Comparison of ENCODE assay signal across 7 mouse cellular contexts in the genomic region with DNA sequence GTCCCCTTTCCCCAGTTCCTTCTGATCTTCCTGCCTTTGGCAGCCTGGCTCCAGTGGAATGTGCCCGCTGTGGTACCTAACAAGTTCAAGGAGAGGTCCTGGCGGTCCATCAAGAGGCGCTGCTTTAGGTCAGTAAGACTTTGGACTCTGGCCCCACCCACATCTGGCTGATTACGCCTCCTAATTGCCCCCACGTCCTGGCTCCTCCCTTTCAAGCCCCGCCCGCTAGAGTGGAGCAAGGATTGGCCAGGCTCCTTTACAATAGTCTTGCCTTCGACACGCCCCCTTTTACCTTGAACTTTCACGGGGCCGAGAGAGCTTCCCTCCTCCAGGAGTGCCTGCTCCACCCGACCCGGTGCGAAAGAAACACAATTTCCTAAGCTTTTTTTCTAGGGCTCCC. TPM values are rescaled to one million over a fixed set of nuclear protein-coding genes. Genes with fewer than 3 reads are reported as not detected.
DNase-seq lines count a peak whose midpoint lies in the region; ATAC-seq and TF ChIP-seq lines count a peak whose summit lies in the region.

No protein-coding gene starts in this region.

- H3K4me3 ChIP-seq in ES-E14 (ENCODE audit: insufficient read depth in 1 of 2, low read depth in 1 of 2, low read length in 2 of 2, poor library complexity in 1 of 2, severe bottlenecking in 1 of 2) = peak overlapping the region in 1 of 2 experiments; percentile 53; a peak in 2 of 4 replicates
- H3K4me3 ChIP-seq in heart, embryonic 16.5 days (ENCODE audit: low read length) = 0 out of 2 replicates have a peak overlapping the region, but pooled peaks have one; percentile 1
- peak overlapping the region; percentile 43 for H3K4me3 ChIP-seq in limb, embryonic 15.5 days
- peak overlapping the region; percentile 46 for H3K4me3 ChIP-seq in small intestine, adult 2 months (ENCODE audit: low read depth, low read length)

- H3K4me2 ChIP-seq in heart, embryonic 16.5 days (ENCODE audit: low read depth, low read length) = peak overlapping the region; percentile 83; the same call in 1 of the 2 replicates
- peak overlapping the region; percentile 75 for H3K4me2 ChIP-seq in limb, embryonic 15.5 days

- no peak for ATAC-seq in heart, embryonic 16.5 days (replicated peaks; ENCODE audit: extremely low read depth, insufficient read depth, low FRiP score)
- ATAC-seq in limb, embryonic 15.5 days (ENCODE audit: insufficient number of reproducible peaks, low FRiP score, low TSS enrichment, low read depth) = no peak

- H3K36me3 ChIP-seq in ES-E14 (ENCODE audit: control insufficient read depth, insufficient read depth, low read length, poor library complexity, severe bottlenecking) = no peaks in the 10 kb centered on the region
- H3K36me3 ChIP-seq in heart, embryonic 16.5 days (ENCODE audit: control insufficient read depth, insufficient read depth) = no peaks in the 10 kb centered on the region
- H3K36me3 ChIP-seq in limb, embryonic 15.5 days = no peaks in the 10 kb centered on the region
- H3K36me3 ChIP-seq in small intestine, adult 2 months (ENCODE audit: control insufficient read depth, insufficient read depth, low read length) = no peaks in the 10 kb centered on the region; the same call in 1 of the 2 replicates

- H3K4me1 ChIP-seq in ES-E14 (ENCODE audit: control insufficient read depth in 2 of 2, insufficient read depth in 2 of 2, low read length in 2 of 2, poor library complexity in 1 of 2) = peaks cover 12 to 21% of the 10 kb centered on the region in 2 experiments
- H3K4me1 ChIP-seq in heart, embryonic 16.5 days (ENCODE audit: control insufficient read depth, insufficient read depth, low read length) = peaks cover 32% of the 10 kb centered on the region
- peaks cover 68% of the 10 kb centered on the region for H3K4me1 ChIP-seq in limb, embryonic 15.5 days
- peaks cover 27% of the 10 kb centered on the region for H3K4me1 ChIP-seq in small intestine, adult 2 months (ENCODE audit: control insufficient read depth, insufficient read depth, insufficient read length, low read length)

- no peaks in the 10 kb centered on the region for H3K9me3 ChIP-seq in ES-E14 (ENCODE audit: control insufficient read depth, insufficient read depth, low read depth, low read length)
- no peaks in the 10 kb centered on the region for H3K9me3 ChIP-seq in heart, embryonic 16.5 days (replicated peaks; ENCODE audit: control insufficient read depth, low read length)
- H3K9me3 ChIP-seq in limb, embryonic 15.5 days = no peaks in the 10 kb centered on the region

- H3K9ac ChIP-seq in ES-E14 (ENCODE audit: insufficient read depth, low read depth, low read length, poor library complexity, severe bottlenecking) = no peak overlapping the region
- no peak overlapping the region for H3K9ac ChIP-seq in heart, embryonic 16.5 days (ENCODE audit: low read length)
- H3K9ac ChIP-seq in limb, embryonic 15.5 days = no peak overlapping the region

- 4% methylated on average over 14 of the region's 14 CpGs for WGBS in heart, embryonic 16.5 days
- WGBS in limb, embryonic 15.5 days = 5% methylated on average over 14 of the region's 14 CpGs
- WGBS in small intestine, adult 2 months = 5% methylated on average over 14 of the region's 14 CpGs

- no peak overlapping the region for H3K27ac ChIP-seq in ES-E14 (ENCODE audit: insufficient read depth, low read depth, low read length, poor library complexity, severe bottlenecking)
- H3K27ac ChIP-seq in heart, embryonic 16.5 days (ENCODE audit: low read length) = no peak overlapping the region
- no peak overlapping the region for H3K27ac ChIP-seq in limb, embryonic 15.5 days
- H3K27ac ChIP-seq in small intestine, adult 2 months (ENCODE audit: insufficient read depth, low read depth, low read length) = peak overlapping the region; percentile 75

- H3K27me3 ChIP-seq in heart, embryonic 16.5 days (ENCODE audit: control insufficient read depth, insufficient read depth, low read length) = peaks cover 63% of the 10 kb centered on the region
- peaks cover 64% of the 10 kb centered on the region for H3K27me3 ChIP-seq in limb, embryonic 15.5 days
- no peaks in the 10 kb centered on the region for H3K27me3 ChIP-seq in small intestine, adult 2 months (ENCODE audit: control insufficient read depth, insufficient read depth, low read length)

- peak; percentile 83 for DNase-seq in ES-E14 (ENCODE audit: low read depth, low spot score)
- peak; percentile 54 to 66 for DNase-seq in adrenal gland, adult 18-20 months (ENCODE audit: low spot score in 2 of 2)
- DNase-seq in gastrocnemius, postnatal 10 days = no peak
- no peak for DNase-seq in right cerebral cortex, postnatal 36 days (ENCODE audit: low spot score in 2 of 2)

- no peak for TF ChIP-seq CTCF in small intestine, adult 2 months (IDR thresholded peaks at IDR 0.05; ENCODE audit: extremely low read depth, insufficient read length, insufficient replicate concordance, low read depth, low read length)

- TF ChIP-seq POLR2A in small intestine, adult 2 months (IDR thresholded peaks at IDR 0.05; ENCODE audit: low read depth, low read length) = no peak; the same call in 1 of the 2 replicates

- in situ Hi-C loops in ES-E14 (cut with MboI; ENCODE audit: low sequenced_read_pairs in 2 of 2, unreplicated experiment in 2 of 2) = no loop called here

TF ChIP-seq in ES-E14, 5 proteins besides CTCF, POLR2A, EP300 and RAD21:
- TF ChIP-seq CHD2 (IDR thresholded peaks at IDR 0.05; ENCODE audit: low read depth, low read length) (no peak), HCFC1 (IDR thresholded peaks at IDR 0.05; ENCODE audit: borderline replicate concordance, insufficient read depth, low read length) (no peak), MAFK (IDR thresholded peaks at IDR 0.05; ENCODE audit: insufficient read depth, low read depth, low read length) (no peak), ZNF384 (IDR thresholded peaks at IDR 0.05; ENCODE audit: low read depth, low read length) (no peak), ZC3H11A (IDR thresholded peaks at IDR 0.05; ENCODE audit: borderline replicate concordance, low read depth, low read length) (no peak)
TF ChIP-seq in ES-E14: peak in this region for 0.

RNA-seq across cellular contexts. Expression of a gene that starts 1.3 kb away (rescaled TPM):
- total RNA-seq in ES-E14 (2012; rRNA removed) = 1.7 and 2.3 TPM in 2 replicates
- total RNA-seq in adrenal gland, adult 18-20 months (2021) = 10 to 100 TPM; 47.6 to 51.9 TPM
- polyA plus RNA-seq in heart, embryonic 16.5 days (2015; fragmentation: Nextera tagmentation; extraction: Ambion mirVana) = 2.3 and 4.0 TPM in 2 replicates
- 16.3 and 19.7 TPM in 2 replicates for polyA plus RNA-seq in limb, embryonic 15.5 days (2015; fragmentation: Nextera tagmentation; extraction: Ambion mirVana)
- polyA plus RNA-seq in small intestine, adult 2 months (2012; rRNA removed) = 29.3 and 48.8 TPM in 2 replicates
- 1 to 10 TPM; 2.6 to 3.2 TPM for total RNA-seq in gastrocnemius, postnatal 10 days (2021)

RNA-seq across cellular contexts. Expression of a gene that starts 26.9 kb away (rescaled TPM):
- total RNA-seq in ES-E14 (2012; rRNA removed) = 2.9 and 4.7 TPM in 2 replicates
- 1 to 10 TPM in 1 of 2 experiments, under 1 TPM in 1; 0.93 to 1.4 TPM for total RNA-seq in adrenal gland, adult 18-20 months (2021)
- 2.4 and 3.6 TPM in 2 replicates for polyA plus RNA-seq in heart, embryonic 16.5 days (2015; fragmentation: Nextera tagmentation; extraction: Ambion mirVana)
- 6.0 and 6.4 TPM in 2 replicates for polyA plus RNA-seq in limb, embryonic 15.5 days (2015; fragmentation: Nextera tagmentation; extraction: Ambion mirVana)
- 0.51 and 0.81 TPM in 2 replicates for polyA plus RNA-seq in small intestine, adult 2 months (2012; rRNA removed)
- total RNA-seq in gastrocnemius, postnatal 10 days (2021) = under 1 TPM; 0.70 to 0.89 TPM

Comparison
In these comparisons a context has a peak if more than half of its experiments do, and no peak if none do; other contexts are left out.
1. DNase-seq: peak in ES-E14 (single experiment) and adrenal gland, adult 18-20 months (2 of 2); none in gastrocnemius, postnatal 10 days (single experiment) and right cerebral cortex, postnatal 36 days (0 of 2).
2. RNA of a gene that starts 1.3 kb away (total RNA-seq): 47.6 to 51.9 TPM in adrenal gland, adult 18-20 months; 2.6 to 3.2 TPM in gastrocnemius, postnatal 10 days and 1.7 to 2.3 TPM in ES-E14; every median in the first group is over 10 times any median in the second.